Mouse (Mus musculus) heart, embryonic 10.5 days (tissue): ENCODE data around the gene Acrv1. TPM values are rescaled to one million over a fixed set of nuclear protein-coding genes. Genes with fewer than 3 reads are reported as not detected.

ENCODE experiments used
- polyA plus RNA-seq: library from polyadenylated mRNA; unstranded; fragments of >200 nt; fragmentation: Nextera tagmentation; extraction: Ambion mirVana; gene quantifications from 2 replicates; pipeline ENCODE4 v1.2.1, GENCODE M21; 2016

Acrv1 gene
- polyA plus RNA-seq, 1 experiment from 2014 or later = not detected

Other genes with a start within 250 kb of the Acrv1 start
- gene Gm9513, start 217.6 kb upstream of the Acrv1 start, polyA plus RNA-seq = not detected in 2 replicates
- not detected in 2 replicates for gene Gm5615, start 151.3 kb upstream of the Acrv1 start, polyA plus RNA-seq
- not detected in 2 replicates for gene Gm17689, start 110.6 kb upstream of the Acrv1 start, polyA plus RNA-seq
- gene A630095E13Rik, start 49.8 kb upstream of the Acrv1 start, polyA plus RNA-seq = not detected in 2 replicates
- gene Chek1, start 33.8 kb downstream of the Acrv1 start, polyA plus RNA-seq = 26.7 and 37.6 TPM in 2 replicates
- gene Stt3a, start 74.5 kb downstream of the Acrv1 start, polyA plus RNA-seq = 173 and 214 TPM in 2 replicates
- gene Ei24, start 104.2 kb downstream of the Acrv1 start, polyA plus RNA-seq = 71.1 and 81.5 TPM in 2 replicates
- gene Fez1, start 128.6 kb downstream of the Acrv1 start, polyA plus RNA-seq = 1.9 and 3.8 TPM in 2 replicates